Mouse (Mus musculus): ENCODE measurements around the gene Ms4a2. TPM values are rescaled to one million over a fixed set of nuclear protein-coding genes. Genes with fewer than 3 reads are reported as not detected.
A peak's percentile ranks its signal among the peaks of the same experiment; 100 is the strongest.

Ms4a2 gene
- not detected in 2 replicates for polyA plus RNA-seq (2015; fragmentation: Nextera tagmentation; extraction: Ambion mirVana)

DNA sequence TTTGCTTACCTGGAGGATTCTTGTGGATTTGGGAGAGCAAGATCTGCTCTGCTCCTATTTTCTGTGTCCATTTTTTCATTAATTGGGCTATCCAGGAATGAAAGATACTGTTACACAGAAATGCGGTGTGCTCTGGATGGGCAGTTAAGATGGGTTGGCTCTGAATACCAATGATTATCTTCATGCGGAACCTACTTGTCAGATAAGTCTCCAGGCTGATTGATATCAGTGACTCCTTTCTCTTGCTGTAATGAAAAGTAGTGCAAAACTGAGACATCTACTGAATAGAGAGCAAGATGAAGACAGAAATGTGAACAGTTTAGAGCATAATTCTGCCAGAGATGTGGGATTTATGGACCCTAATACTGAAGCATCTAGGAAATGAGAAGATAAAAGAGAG is at the start of gene Ms4a2:
Gene Ms4a2, minus strand, starts transcription at position 169 of the 400 bp plus-strand sequence.
- WGBS: 85% methylated on average over 2 of the region's 2 CpGs
- no peaks in the 10 kb centered on the region for H3K9me3 ChIP-seq (replicated peaks; ENCODE audit: control insufficient read depth, low read length, poor library complexity, severe bottlenecking)
- H3K9ac ChIP-seq (ENCODE audit: low read depth, low read length): no peak within 1 kb of the TSS
- H3K27ac ChIP-seq (ENCODE audit: low read length): no peak within 1 kb of the TSS
- H3K4me3 ChIP-seq (ENCODE audit: low read depth, low read length): no peak within 1 kb of the TSS
- no peaks in the 10 kb centered on the region for H3K36me3 ChIP-seq (ENCODE audit: control insufficient read depth, insufficient read depth, low read length)
- H3K27me3 ChIP-seq (ENCODE audit: control insufficient read depth, insufficient read depth, low read depth, low read length): no peaks in the 10 kb centered on the region
- no peaks in the 10 kb centered on the region for H3K4me1 ChIP-seq (ENCODE audit: control insufficient read depth, insufficient read depth, low read length)
- no peak within 1 kb of the TSS for H3K4me2 ChIP-seq (ENCODE audit: low read length)
- no peak for ATAC-seq

DNA sequence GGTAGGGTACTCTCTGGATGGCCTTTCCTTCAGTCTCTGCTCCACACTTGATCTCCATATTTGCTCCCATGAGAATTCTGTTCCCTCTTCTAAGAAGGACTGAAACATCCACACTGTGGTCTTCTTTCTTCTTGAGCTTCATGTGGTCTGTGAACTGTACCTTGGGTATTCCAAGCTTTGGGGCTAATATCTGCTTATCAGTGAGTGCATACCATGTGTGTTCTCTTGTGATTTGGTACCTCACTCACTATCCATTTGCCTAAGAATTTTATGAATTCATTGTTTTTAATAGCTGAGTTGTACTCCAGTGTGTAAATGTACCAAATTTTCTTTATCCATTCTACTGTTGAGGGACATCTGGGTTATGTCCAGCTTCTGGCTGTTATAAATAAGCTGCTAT is 38.0 kb upstream of the Ms4a2 start:
- Histone ChIP-seq H3K27me3 (ENCODE audit: control insufficient read depth, insufficient read depth, low read depth, low read length) (no peaks in the 10 kb centered on the region), H3K4me3 (ENCODE audit: low read depth, low read length) (no peak overlapping the region), H3K9me3 (replicated peaks; ENCODE audit: control insufficient read depth, low read length, poor library complexity, severe bottlenecking) (no peaks in the 10 kb centered on the region), H3K4me2 (ENCODE audit: low read length) (no peak overlapping the region), H3K9ac (ENCODE audit: low read depth, low read length) (no peak overlapping the region), H3K4me1 (ENCODE audit: control insufficient read depth, insufficient read depth, low read length) (no peaks in the 10 kb centered on the region), H3K36me3 (ENCODE audit: control insufficient read depth, insufficient read depth, low read length) (no peaks in the 10 kb centered on the region), H3K27ac (ENCODE audit: low read length) (no peak overlapping the region)
- no peak for ATAC-seq

DNA sequence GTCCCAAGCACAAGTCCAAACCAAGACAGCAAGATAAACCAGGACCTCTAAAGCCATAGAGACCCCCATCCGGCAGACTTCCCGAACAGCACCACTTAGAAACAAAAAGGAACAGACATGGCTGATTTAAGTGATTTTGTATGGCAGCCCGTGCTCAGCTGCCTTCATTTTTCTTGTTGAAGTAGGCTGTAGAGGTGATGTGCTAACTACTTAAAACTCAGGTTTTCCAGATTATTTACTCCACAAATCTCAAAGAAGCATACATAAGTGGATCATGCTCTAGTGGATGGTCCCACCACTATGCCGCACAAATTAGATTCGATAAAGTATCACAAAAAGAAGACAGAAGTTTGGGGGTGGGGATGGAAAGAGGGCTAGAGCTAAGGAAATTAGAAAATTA is 36.9 kb upstream of the Ms4a2 start, which contains the start of gene Oosp2:
Gene Oosp2, minus strand, starts transcription at position 101 of the 400 bp plus-strand sequence.
- WGBS: 92% methylated on average over 5 of the region's 5 CpGs
- H3K27ac ChIP-seq (ENCODE audit: low read length): no peak within 1 kb of the TSS
- H3K9ac ChIP-seq (ENCODE audit: low read depth, low read length): no peak within 1 kb of the TSS
- H3K27me3 ChIP-seq (ENCODE audit: control insufficient read depth, insufficient read depth, low read depth, low read length): no peaks in the 10 kb centered on the region
- no peak within 1 kb of the TSS for H3K4me3 ChIP-seq (ENCODE audit: low read depth, low read length)
- no peaks in the 10 kb centered on the region for H3K4me1 ChIP-seq (ENCODE audit: control insufficient read depth, insufficient read depth, low read length)
- H3K4me2 ChIP-seq (ENCODE audit: low read length): no peak within 1 kb of the TSS
- no peaks in the 10 kb centered on the region for H3K36me3 ChIP-seq (ENCODE audit: control insufficient read depth, insufficient read depth, low read length)
- ATAC-seq: no peak
- no peaks in the 10 kb centered on the region for H3K9me3 ChIP-seq (replicated peaks; ENCODE audit: control insufficient read depth, low read length, poor library complexity, severe bottlenecking)

DNA sequence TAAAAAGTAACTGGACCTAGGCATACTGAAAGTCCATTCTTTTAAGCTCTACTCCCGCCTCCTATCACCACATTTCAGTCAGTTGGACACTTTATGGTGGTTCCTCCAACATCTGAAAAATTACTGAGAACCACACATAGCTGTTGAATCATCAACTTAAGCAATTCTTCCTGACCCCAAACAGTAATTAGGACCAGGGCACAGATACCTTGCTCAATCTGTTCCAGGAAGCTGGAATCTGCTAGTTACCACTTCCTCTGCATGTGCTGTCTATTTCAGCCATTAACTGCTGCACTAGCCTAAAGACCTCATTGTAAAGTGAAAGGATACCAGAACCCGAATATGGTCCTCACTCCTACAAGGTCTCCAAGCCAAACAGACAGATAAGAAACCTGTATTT is 35.6 kb upstream of the Ms4a2 start:
- ATAC-seq: no peak
- H3K27me3 ChIP-seq (ENCODE audit: control insufficient read depth, insufficient read depth, low read depth, low read length): no peaks in the 10 kb centered on the region

DNA sequence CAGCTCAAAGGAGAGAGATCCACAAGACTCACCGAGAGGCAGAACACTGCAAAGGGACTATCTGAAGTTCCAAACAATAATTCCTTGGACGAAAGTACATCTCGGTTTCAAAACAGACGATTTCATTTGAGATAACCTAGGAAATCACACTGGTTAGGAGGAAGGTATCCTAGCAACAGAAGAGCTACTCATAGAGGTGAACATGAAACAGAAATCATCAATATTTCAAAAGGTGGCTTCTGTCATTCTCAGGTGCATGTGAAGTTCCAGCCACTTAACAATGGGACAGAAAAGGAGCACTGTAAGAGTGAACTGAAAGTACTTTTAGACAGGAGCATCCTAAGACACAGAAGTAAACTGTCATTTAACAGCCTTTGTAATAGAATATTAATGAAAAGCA is 26.0 kb upstream of the Ms4a2 start:
- Histone ChIP-seq H3K27ac (ENCODE audit: low read length) (no peak overlapping the region), H3K9ac (ENCODE audit: low read depth, low read length) (no peak overlapping the region), H3K4me1 (ENCODE audit: control insufficient read depth, insufficient read depth, low read length) (no peaks in the 10 kb centered on the region), H3K4me3 (ENCODE audit: low read depth, low read length) (no peak overlapping the region), H3K36me3 (ENCODE audit: control insufficient read depth, insufficient read depth, low read length) (no peaks in the 10 kb centered on the region), H3K9me3 (replicated peaks; ENCODE audit: control insufficient read depth, low read length, poor library complexity, severe bottlenecking) (no peaks in the 10 kb centered on the region), H3K27me3 (ENCODE audit: control insufficient read depth, insufficient read depth, low read depth, low read length) (no peaks in the 10 kb centered on the region), H3K4me2 (ENCODE audit: low read length) (no peak overlapping the region)
- 77% methylated on average over 4 of the region's 4 CpGs for WGBS
- peak; percentile 71; the same call in 1 of the 2 replicates for ATAC-seq

More for the DNA sequence above, 35.6 kb upstream of the Ms4a2 start:
- H3K9me3 ChIP-seq (replicated peaks; ENCODE audit: control insufficient read depth, low read length, poor library complexity, severe bottlenecking): no peaks in the 10 kb centered on the region
- H3K27ac ChIP-seq (ENCODE audit: low read length): no peak overlapping the region
- no peaks in the 10 kb centered on the region for H3K4me1 ChIP-seq (ENCODE audit: control insufficient read depth, insufficient read depth, low read length)
- H3K4me3 ChIP-seq (ENCODE audit: low read depth, low read length): no peak overlapping the region
- H3K4me2 ChIP-seq (ENCODE audit: low read length): no peak overlapping the region
- H3K9ac ChIP-seq (ENCODE audit: low read depth, low read length): no peak overlapping the region
- 71% methylated on average over 2 of the region's 2 CpGs for WGBS
- H3K36me3 ChIP-seq (ENCODE audit: control insufficient read depth, insufficient read depth, low read length): no peaks in the 10 kb centered on the region

DNA sequence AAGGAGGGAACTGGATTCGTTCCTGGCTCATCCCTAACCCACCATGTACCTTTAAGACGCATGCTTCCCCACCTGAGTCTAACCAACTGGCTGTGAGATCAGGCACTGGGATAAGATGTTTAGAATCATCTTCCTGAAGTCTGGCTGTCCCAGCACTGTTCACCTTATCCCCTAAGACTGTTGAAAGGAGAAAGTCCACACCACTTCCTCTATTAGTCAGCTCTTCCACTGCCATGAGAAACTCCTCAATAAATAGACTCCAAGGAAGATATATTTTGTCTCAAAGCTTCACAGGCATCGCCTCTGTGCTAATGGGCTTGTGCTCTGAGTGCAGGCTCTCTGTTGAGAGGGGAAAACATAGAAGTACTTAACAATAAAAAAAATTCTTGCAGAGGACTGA is 22.6 kb upstream of the Ms4a2 start:
- no peaks in the 10 kb centered on the region for H3K36me3 ChIP-seq (ENCODE audit: control insufficient read depth, insufficient read depth, low read length)
- no peak overlapping the region for H3K4me2 ChIP-seq (ENCODE audit: low read length)
- no peaks in the 10 kb centered on the region for H3K27me3 ChIP-seq (ENCODE audit: control insufficient read depth, insufficient read depth, low read depth, low read length)
- H3K9me3 ChIP-seq (replicated peaks; ENCODE audit: control insufficient read depth, low read length, poor library complexity, severe bottlenecking): no peaks in the 10 kb centered on the region
- no peak for ATAC-seq
- no peak overlapping the region for H3K27ac ChIP-seq (ENCODE audit: low read length)
- no peak overlapping the region for H3K4me3 ChIP-seq (ENCODE audit: low read depth, low read length)
- H3K4me1 ChIP-seq (ENCODE audit: control insufficient read depth, insufficient read depth, low read length): no peaks in the 10 kb centered on the region
- no peak overlapping the region for H3K9ac ChIP-seq (ENCODE audit: low read depth, low read length)
- WGBS: 83% methylated on average over 3 of the region's 3 CpGs

DNA sequence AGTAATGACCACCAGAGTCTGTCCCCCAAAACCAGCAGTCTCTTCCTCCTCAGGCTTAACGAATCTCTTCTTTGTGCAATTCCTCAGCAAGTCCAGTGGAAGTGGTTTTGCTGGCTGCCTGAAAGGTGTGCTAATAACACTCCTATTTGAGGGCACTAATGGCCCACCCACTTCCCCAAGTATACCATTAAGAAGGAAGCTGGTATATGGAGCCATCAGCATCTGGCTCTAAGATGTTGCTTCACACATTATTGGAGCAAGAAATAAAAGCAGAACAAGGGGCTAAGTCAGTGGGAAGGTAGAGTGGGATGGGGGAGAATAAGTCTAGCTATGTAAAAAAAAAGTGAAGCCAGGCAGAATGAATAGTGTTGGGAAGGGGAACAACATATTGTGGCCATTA is 17.2 kb upstream of the Ms4a2 start, which contains the start of gene Ms4a3:
Gene Ms4a3, minus strand, starts transcription at position 120 of the 400 bp plus-strand sequence.
- no peaks in the 10 kb centered on the region for H3K9me3 ChIP-seq (replicated peaks; ENCODE audit: control insufficient read depth, low read length, poor library complexity, severe bottlenecking)
- no peak for ATAC-seq
- H3K36me3 ChIP-seq (ENCODE audit: control insufficient read depth, insufficient read depth, low read length): no peaks in the 10 kb centered on the region
- no peaks in the 10 kb centered on the region for H3K4me1 ChIP-seq (ENCODE audit: control insufficient read depth, insufficient read depth, low read length)
- H3K4me2 ChIP-seq (ENCODE audit: low read length): no peak within 1 kb of the TSS
- no peaks in the 10 kb centered on the region for H3K27me3 ChIP-seq (ENCODE audit: control insufficient read depth, insufficient read depth, low read depth, low read length)
- 88% methylated on average over 1 of the region's 1 CpGs for WGBS
- no peak within 1 kb of the TSS for H3K4me3 ChIP-seq (ENCODE audit: low read depth, low read length)
- H3K27ac ChIP-seq (ENCODE audit: low read length): no peak within 1 kb of the TSS
- H3K9ac ChIP-seq (ENCODE audit: low read depth, low read length): no peak within 1 kb of the TSS

DNA sequence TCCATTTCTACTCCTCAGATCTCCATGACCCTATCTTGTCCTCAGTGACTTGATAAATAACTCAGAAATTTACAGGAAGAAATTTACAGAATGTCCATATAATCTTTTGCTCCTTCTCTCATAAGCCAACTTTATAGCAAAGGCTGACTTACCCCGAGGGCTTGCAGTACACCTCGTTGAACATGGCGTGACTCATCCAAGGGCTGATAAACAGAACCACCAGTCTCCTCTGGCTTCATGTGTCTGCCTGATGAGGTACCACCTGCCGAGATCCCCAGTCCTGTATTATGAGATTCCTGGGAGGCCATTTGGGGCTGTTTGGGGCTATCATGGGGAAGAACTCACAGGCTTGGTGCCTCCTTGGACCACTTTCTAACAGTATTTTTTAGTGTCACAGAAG is 15.5 kb upstream of the Ms4a2 start:
- Histone ChIP-seq H3K4me1 (ENCODE audit: control insufficient read depth, insufficient read depth, low read length) (no peaks in the 10 kb centered on the region), H3K27me3 (ENCODE audit: control insufficient read depth, insufficient read depth, low read depth, low read length) (no peaks in the 10 kb centered on the region), H3K36me3 (ENCODE audit: control insufficient read depth, insufficient read depth, low read length) (no peaks in the 10 kb centered on the region), H3K9ac (ENCODE audit: low read depth, low read length) (no peak overlapping the region), H3K4me3 (ENCODE audit: low read depth, low read length) (no peak overlapping the region), H3K4me2 (ENCODE audit: low read length) (no peak overlapping the region), H3K27ac (ENCODE audit: low read length) (no peak overlapping the region), H3K9me3 (replicated peaks; ENCODE audit: control insufficient read depth, low read length, poor library complexity, severe bottlenecking) (no peaks in the 10 kb centered on the region)
- WGBS: 80% methylated on average over 4 of the region's 4 CpGs
- ATAC-seq: no peak

DNA sequence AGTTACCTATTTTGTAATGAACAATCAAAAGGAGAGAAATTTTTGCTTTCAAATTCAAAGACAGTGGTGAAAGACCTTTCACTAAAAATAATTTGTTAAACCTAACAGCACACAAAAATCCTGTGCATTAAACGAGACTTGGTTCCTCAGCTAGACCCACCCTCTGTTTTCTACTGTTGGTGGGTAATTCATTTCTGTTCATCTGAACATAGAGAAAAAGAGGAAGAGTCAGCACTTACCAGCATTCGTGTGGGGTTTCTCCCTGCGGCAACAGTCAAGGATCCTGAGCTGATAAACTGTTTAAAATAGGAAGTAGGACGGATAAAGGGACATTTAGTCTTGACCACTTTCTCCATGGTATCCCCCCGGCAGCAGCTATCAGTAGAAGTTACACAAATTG is 12.1 kb upstream of the Ms4a2 start:
- Histone ChIP-seq H3K9ac (ENCODE audit: low read depth, low read length) (no peak overlapping the region), H3K4me1 (ENCODE audit: control insufficient read depth, insufficient read depth, low read length) (no peaks in the 10 kb centered on the region), H3K27ac (ENCODE audit: low read length) (no peak overlapping the region), H3K4me2 (ENCODE audit: low read length) (no peak overlapping the region), H3K4me3 (ENCODE audit: low read depth, low read length) (no peak overlapping the region), H3K36me3 (ENCODE audit: control insufficient read depth, insufficient read depth, low read length) (no peaks in the 10 kb centered on the region), H3K27me3 (ENCODE audit: control insufficient read depth, insufficient read depth, low read depth, low read length) (no peaks in the 10 kb centered on the region), H3K9me3 (replicated peaks; ENCODE audit: control insufficient read depth, low read length, poor library complexity, severe bottlenecking) (no peaks in the 10 kb centered on the region)
- WGBS: 81% methylated on average over 5 of the region's 5 CpGs
- no peak for ATAC-seq
